Mouse (Mus musculus): Measurements from ENCODE around the gene Krt86. TPM values are rescaled to one million over a fixed set of nuclear protein-coding genes. Genes with fewer than 3 reads are reported as not detected.
"Not testable (repeated sequence)": the region's sequence is repeated elsewhere in the genome, so short reads cannot be mapped to it uniquely, and the experiment has no call there.

The Krt86 gene
- total RNA-seq, 2 experiments from 2014 or later = 0.15 TPM; not detected in 1

GRCm38 (mm10) chr15:101491431-101491830 is 18.2 kb downstream of the Krt86 start, which contains the start of gene Krt83:
Gene Krt83 (minus strand): TSS chr15:101491512.
- DNase-seq (ENCODE audit: low spot score in 2 of 2) = no peak

GRCm38 (mm10) chr15:101492718-101493117 is 19.4 kb downstream of the Krt86 start:
- no peak for DNase-seq (ENCODE audit: low spot score in 2 of 2)

GRCm38 (mm10) chr15:101493713-101494112 is 20.4 kb downstream of the Krt86 start:
- no peak for DNase-seq (ENCODE audit: low spot score in 2 of 2)

- no peak for DNase-seq (ENCODE audit: low spot score in 2 of 2)
Measured at GRCm38 (mm10) chr15:101494203-101494602, 20.9 kb downstream of the Krt86 start.

GRCm38 (mm10) chr15:101495266-101495665 is 22.0 kb downstream of the Krt86 start:
- DNase-seq (ENCODE audit: low spot score in 2 of 2) = no peak

- peak in 1 of 2 experiments; percentile 42 for DNase-seq (ENCODE audit: low spot score in 2 of 2)
Measured at GRCm38 (mm10) chr15:101497181-101497580, 23.9 kb downstream of the Krt86 start.

GRCm38 (mm10) chr15:101506896-101507758 is 33.8 kb downstream of the Krt86 start:
- no peak for DNase-seq (ENCODE audit: low spot score in 2 of 2)

- no peak for DNase-seq (ENCODE audit: low spot score in 2 of 2)
Measured at GRCm38 (mm10) chr15:101508247-101508646, 35.0 kb downstream of the Krt86 start.

- DNase-seq (ENCODE audit: low spot score in 2 of 2) = not testable (repeated sequence)
Measured at GRCm38 (mm10) chr15:101517161-101517560, 43.9 kb downstream of the Krt86 start, which contains the start of gene Gm49425. Gene Gm49425 (minus strand): TSS chr15:101517261.

GRCm38 (mm10) chr15:101519792-101520191 is 46.5 kb downstream of the Krt86 start:
- DNase-seq (ENCODE audit: low spot score in 2 of 2) = peak; percentile 70 to 86

- DNase-seq (ENCODE audit: low spot score in 2 of 2) = no peak
Measured at GRCm38 (mm10) chr15:101522556-101523232, 49.4 kb downstream of the Krt86 start.

Other genes with a start within 250 kb of the Krt86 start
- 10 to 100 TPM; 75.9 to 86.7 TPM for gene Grasp, start 249.3 kb upstream of the Krt86 start, total RNA-seq (2021)
- gene Nr4a1, start 219.2 kb upstream of the Krt86 start, total RNA-seq (2021) = 100 to 1,000 TPM in 1 of 2 experiments, 10 to 100 TPM in 1; 87.1 to 105 TPM
- 10 to 100 TPM; 53.2 to 57.5 TPM for gene Atg101, start 189.2 kb upstream of the Krt86 start, total RNA-seq (2021)
- under 1 TPM; 0.27 to 0.66 TPM for gene 6030408B16Rik, start 180.3 kb upstream of the Krt86 start, total RNA-seq (2021)
- gene Krt80, start 103.3 kb upstream of the Krt86 start, total RNA-seq (2021) = under 1 TPM; 0.25 to 0.40 TPM
- gene Krt7, start 62.4 kb upstream of the Krt86 start, total RNA-seq (2021) = not detected
- gene Krt87, start 34.7 kb upstream of the Krt86 start, total RNA-seq (2021) = under 1 TPM; 0.18 to 0.40 TPM
- not detected for gene Krt88, start 25.7 kb upstream of the Krt86 start, total RNA-seq (2021)
- not detected for gene Krt81, start 9.7 kb upstream of the Krt86 start, total RNA-seq (2021)
- gene Krt83, start 18.0 kb downstream of the Krt86 start, total RNA-seq (2021) = not detected
- not detected for gene Gm49425, start 43.8 kb downstream of the Krt86 start, total RNA-seq (2021)
- not detected for gene Krt84, start 59.3 kb downstream of the Krt86 start, total RNA-seq (2021)
- not detected for gene Krt82, start 77.2 kb downstream of the Krt86 start, total RNA-seq (2021)
- gene Krt90, start 89.5 kb downstream of the Krt86 start, total RNA-seq (2021) = not detected
- not detected for gene Krt75, start 100.4 kb downstream of the Krt86 start, total RNA-seq (2021)
- gene Gm5414, start 154.7 kb downstream of the Krt86 start, total RNA-seq (2021) = not detected
- gene Gm5478, start 173.9 kb downstream of the Krt86 start, total RNA-seq (2021) = not detected
- not detected for gene Krt6b, start 206.8 kb downstream of the Krt86 start, total RNA-seq (2021)
- not detected for gene Krt6a, start 220.8 kb downstream of the Krt86 start, total RNA-seq (2021)
- under 1 TPM; 0.43 to 0.84 TPM for gene Krt5, start 239.4 kb downstream of the Krt86 start, total RNA-seq (2021)

All from layer of hippocampus, adult 18-20 months (tissue).